Mouse (Mus musculus) intestine, embryonic 16.5 days (tissue): ENCODE data around the gene App. TPM values are rescaled to one million over a fixed set of nuclear protein-coding genes. Genes with fewer than 3 reads are reported as not detected.

Experiments used
- ATAC-seq: fragments of 200-750 bp; cut with Nextera tagmentation; 2 replicates; pipeline ENCODE4 v1.8.0; 2017; ENCODE audit warnings: moderate TSS enrichment, moderate library complexity
- H3K27ac ChIP-seq: fragments of 300-500 bp; sonication (generic); 2 replicates; pipeline ENCODE4 v1.5.1; 2014; ENCODE audit warnings: mild to moderate bottlenecking, low read length
- H3K27me3 ChIP-seq: fragments of 300-500 bp; sonication (generic); replicated peaks from 2 replicates; pipeline ENCODE4 v1.6.1; 2014; ENCODE audit warnings: low read length, control low read depth, mixed read lengths; ENCODE audit not compliant: control insufficient read depth, insufficient read depth
- H3K36me3 ChIP-seq: fragments of 300-500 bp; sonication (generic); 2 replicates; pipeline ENCODE4 v1.6.1; 2014; ENCODE audit warnings: low read length, control low read depth; ENCODE audit not compliant: control insufficient read depth, insufficient read depth
- H3K4me1 ChIP-seq: fragments of 300-500 bp; sonication (generic); 2 replicates; pipeline ENCODE4 v1.6.1; 2014; ENCODE audit warnings: low read length, control low read depth, mixed read lengths; ENCODE audit not compliant: control insufficient read depth, insufficient read depth
- H3K4me2 ChIP-seq: fragments of 300-500 bp; sonication (generic); 2 replicates; pipeline ENCODE4 v1.6.1; 2014; ENCODE audit warnings: low read depth, low read length, control low read depth
- H3K4me3 ChIP-seq: fragments of 300-500 bp; sonication (generic); 2 replicates; pipeline ENCODE4 v1.5.1; 2014; ENCODE audit warnings: mild to moderate bottlenecking, low read length
- H3K9ac ChIP-seq: fragments of 300-500 bp; sonication (generic); 2 replicates; pipeline ENCODE4 v1.6.1; 2014; ENCODE audit warnings: low read depth, low read length
- H3K9me3 ChIP-seq: fragments of 300-500 bp; sonication (generic); 2 replicates; pipeline ENCODE4 v1.6.1; 2016; ENCODE audit warnings: low read length, control low read depth; ENCODE audit not compliant: control insufficient read depth
- WGBS: fragments of 180-500 bp; shearing (Covaris S2); extraction: QIAGEN DNeasy Blood & Tissue Kit; methylation state at CpG from one replicate; pipeline ENCODE4 v1.1.7; 2014; 5-methylcytosine and 5-hydroxymethylcytosine counted together
- polyA plus RNA-seq: library from polyadenylated mRNA; unstranded; fragments of >200 nt; fragmentation: Nextera tagmentation; extraction: Ambion mirVana; gene quantifications from 2 replicates; pipeline ENCODE4 v1.2.1, GENCODE M21; 2015

App gene
- polyA plus RNA-seq, 1 experiment from 2014 or later, result 125 TPM

- Histone ChIP-seq H3K4me2 (no peak overlapping the region), H3K27me3 (no peaks in the 10 kb centered on the region), H3K36me3 (no peaks in the 10 kb centered on the region), H3K9ac (no peak overlapping the region), H3K9me3 (no peaks in the 10 kb centered on the region), H3K4me1 (peaks cover 5% of the 10 kb centered on the region; the same call in 1 of the 2 replicates), H3K4me3 (no peak overlapping the region), H3K27ac (no peak overlapping the region)
- 86% methylated on average over 14 of the region's 14 CpGs for whole genome bisulfite sequencing
- ATAC-seq, result no peak
Measured at GRCm38 (mm10) chr16:85086303-85086702, 87.3 kb downstream of the App start.

GRCm38 (mm10) chr16:85085902-85086301 lies 87.7 kb downstream of the App start:
- WGBS, result 74% methylated on average over 6 of the region's 6 CpGs
- no peaks in the 10 kb centered on the region for H3K9me3 ChIP-seq
- H3K4me3 ChIP-seq, result no peak overlapping the region
- no peaks in the 10 kb centered on the region for H3K36me3 ChIP-seq
- H3K27ac ChIP-seq, result no peak overlapping the region
- ATAC-seq, result no peak
- H3K9ac ChIP-seq, result no peak overlapping the region
- no peak overlapping the region for H3K4me2 ChIP-seq
- no peaks in the 10 kb centered on the region for H3K27me3 ChIP-seq
- H3K4me1 ChIP-seq, result peaks cover 5% of the 10 kb centered on the region; the same call in 1 of the 2 replicates

GRCm38 (mm10) chr16:85084152-85084551 lies 89.4 kb downstream of the App start:
- no peak for ATAC-seq
- Histone ChIP-seq H3K9me3 (no peaks in the 10 kb centered on the region), H3K27ac (no peak overlapping the region), H3K4me1 (peaks cover 5% of the 10 kb centered on the region; the same call in 1 of the 2 replicates), H3K27me3 (no peaks in the 10 kb centered on the region), H3K4me2 (no peak overlapping the region), H3K9ac (no peak overlapping the region), H3K4me3 (no peak overlapping the region), H3K36me3 (no peaks in the 10 kb centered on the region; the same call in 1 of the 2 replicates)
- WGBS, result 91% methylated on average over 1 of the region's 1 CpGs

GRCm38 (mm10) chr16:85075330-85075729 lies 98.2 kb downstream of the App start:
- H3K36me3 ChIP-seq, result peaks cover 6% of the 10 kb centered on the region
- no peaks in the 10 kb centered on the region for H3K27me3 ChIP-seq

GRCm38 (mm10) chr16:85074889-85075288 lies 98.7 kb downstream of the App start:
- Histone ChIP-seq H3K9me3 (no peaks in the 10 kb centered on the region), H3K9ac (no peak overlapping the region), H3K27ac (no peak overlapping the region), H3K27me3 (no peaks in the 10 kb centered on the region), H3K36me3 (peaks cover 6% of the 10 kb centered on the region), H3K4me3 (no peak overlapping the region), H3K4me2 (no peak overlapping the region), H3K4me1 (no peaks in the 10 kb centered on the region)
- WGBS, result 45% methylated on average over 6 of the region's 6 CpGs
- no peak for ATAC-seq

More at GRCm38 (mm10) chr16:85075330-85075729, 98.2 kb downstream of the App start:
- no peak overlapping the region for H3K4me3 ChIP-seq
- H3K27ac ChIP-seq, result no peak overlapping the region
- H3K4me1 ChIP-seq, result no peaks in the 10 kb centered on the region
- 40% methylated on average over 2 of the region's 2 CpGs for WGBS
- no peaks in the 10 kb centered on the region for H3K9me3 ChIP-seq
- no peak overlapping the region for H3K9ac ChIP-seq
- H3K4me2 ChIP-seq, result no peak overlapping the region
- ATAC-seq, result peak; percentile 33; the same call in 1 of the 2 replicates

- ATAC-seq, result no peak
- Histone ChIP-seq H3K27ac (no peak overlapping the region), H3K27me3 (no peaks in the 10 kb centered on the region), H3K9me3 (no peaks in the 10 kb centered on the region), H3K9ac (no peak overlapping the region), H3K4me3 (no peak overlapping the region), H3K36me3 (peaks cover 6% of the 10 kb centered on the region; the same call in 1 of the 2 replicates), H3K4me1 (no peaks in the 10 kb centered on the region), H3K4me2 (no peak overlapping the region)
- WGBS, result 92% methylated on average over 12 of the region's 12 CpGs
Measured at GRCm38 (mm10) chr16:85072624-85073023, 100.9 kb downstream of the App start.

- no peaks in the 10 kb centered on the region for H3K4me1 ChIP-seq
- no peaks in the 10 kb centered on the region for H3K27me3 ChIP-seq
- WGBS, result 93% methylated on average over 12 of the region's 12 CpGs
- no peaks in the 10 kb centered on the region for H3K9me3 ChIP-seq
- no peak overlapping the region for H3K27ac ChIP-seq
- H3K36me3 ChIP-seq, result peaks cover 6% of the 10 kb centered on the region; the same call in 1 of the 2 replicates
- no peak overlapping the region for H3K4me3 ChIP-seq
- H3K9ac ChIP-seq, result no peak overlapping the region
- no peak overlapping the region for H3K4me2 ChIP-seq
- no peak for ATAC-seq
Measured at GRCm38 (mm10) chr16:85071791-85072190, 101.8 kb downstream of the App start.

GRCm38 (mm10) chr16:85071248-85071647 lies 102.3 kb downstream of the App start:
- no peak overlapping the region for H3K4me2 ChIP-seq
- peaks cover 6% of the 10 kb centered on the region; the same call in 1 of the 2 replicates for H3K36me3 ChIP-seq
- no peak overlapping the region for H3K9ac ChIP-seq
- H3K9me3 ChIP-seq, result no peaks in the 10 kb centered on the region
- no peak for ATAC-seq
- H3K4me1 ChIP-seq, result no peaks in the 10 kb centered on the region
- H3K4me3 ChIP-seq, result no peak overlapping the region
- 83% methylated on average over 1 of the region's 1 CpGs for WGBS
- H3K27me3 ChIP-seq, result no peaks in the 10 kb centered on the region
- no peak overlapping the region for H3K27ac ChIP-seq

GRCm38 (mm10) chr16:85067254-85067893 lies 106.2 kb downstream of the App start:
- Histone ChIP-seq H3K4me1 (no peaks in the 10 kb centered on the region), H3K27ac (no peak overlapping the region), H3K27me3 (no peaks in the 10 kb centered on the region), H3K9ac (no peak overlapping the region), H3K4me3 (no peak overlapping the region), H3K9me3 (no peaks in the 10 kb centered on the region), H3K36me3 (peaks cover 5% of the 10 kb centered on the region; the same call in 1 of the 2 replicates), H3K4me2 (no peak overlapping the region)
- no peak for ATAC-seq
- 80% methylated on average over 13 of the region's 13 CpGs for WGBS

GRCm38 (mm10) chr16:85066227-85066626 lies 107.3 kb downstream of the App start:
- no peaks in the 10 kb centered on the region for H3K4me1 ChIP-seq
- H3K4me2 ChIP-seq, result no peak overlapping the region
- ATAC-seq, result no peak
- no peaks in the 10 kb centered on the region for H3K9me3 ChIP-seq
- H3K27me3 ChIP-seq, result no peaks in the 10 kb centered on the region
- 71% methylated on average over 11 of the region's 11 CpGs for WGBS
- no peaks in the 10 kb centered on the region for H3K36me3 ChIP-seq
- H3K4me3 ChIP-seq, result no peak overlapping the region
- no peak overlapping the region for H3K9ac ChIP-seq
- H3K27ac ChIP-seq, result no peak overlapping the region
